Mouse (Mus musculus) heart, embryonic 14.5 days (tissue): ENCODE data around the gene Mat1a. TPM values are rescaled to one million over a fixed set of nuclear protein-coding genes. Genes with fewer than 3 reads are reported as not detected.

ENCODE experiments used
- ATAC-seq: fragments of 200-750 bp; cut with Nextera tagmentation; 2 replicates; pipeline ENCODE4 v1.8.0; 2017; ENCODE audit warnings: low read depth, moderate TSS enrichment; ENCODE audit not compliant: insufficient number of reproducible peaks, insufficient read depth, low FRiP score
- H3K27ac ChIP-seq, 2 experiments: fragments of 200-500 bp in 1 of 2; fragments of 300-500 bp in 1 of 2; sonication (generic) in 1 of 2; replicated peaks in 1 of 2; 2 replicates each; pipeline ENCODE4 v1.5.1; 2012 to 2014; ENCODE audit warnings: low read depth in 2 of 2, low read length in 2 of 2, control low read depth in 1 of 2, mild to moderate bottlenecking in 1 of 2, mixed read lengths in 1 of 2; ENCODE audit not compliant: control insufficient read depth in 1 of 2, insufficient read depth in 1 of 2
- H3K27me3 ChIP-seq: fragments of 300-500 bp; sonication (generic); 2 replicates; pipeline ENCODE4 v1.6.1; 2014; ENCODE audit warnings: mild to moderate bottlenecking, low read length, control low read depth; ENCODE audit not compliant: control insufficient read depth, insufficient read depth
- H3K36me3 ChIP-seq: fragments of 300-500 bp; sonication (generic); 2 replicates; pipeline ENCODE4 v1.6.1; 2014; ENCODE audit warnings: mild to moderate bottlenecking, control low read depth, low read length, mixed read lengths; ENCODE audit not compliant: control insufficient read depth, insufficient read depth
- H3K4me1 ChIP-seq, 2 experiments: fragments of 200-500 bp in 1 of 2; fragments of 300-500 bp in 1 of 2; sonication (generic) in 1 of 2; 2 replicates each; pipeline ENCODE4 v1.6.1; 2012 to 2014; ENCODE audit warnings: low read length in 2 of 2, control low read depth in 1 of 2, mixed read lengths in 1 of 2; ENCODE audit not compliant: control insufficient read depth in 2 of 2, insufficient read depth in 2 of 2
- H3K4me2 ChIP-seq: fragments of 300-500 bp; sonication (generic); 2 replicates; pipeline ENCODE4 v1.6.1; 2014; ENCODE audit warnings: mild to moderate bottlenecking, low read length
- H3K4me3 ChIP-seq, 2 experiments: fragments of 200-500 bp in 1 of 2; fragments of 300-500 bp in 1 of 2; sonication (generic) in 1 of 2; 2 replicates each; pipeline ENCODE4 v1.5.1; 2012 to 2014; ENCODE audit warnings: low read length in 2 of 2, mild to moderate bottlenecking in 2 of 2, control low read depth in 1 of 2, low read depth in 1 of 2, moderate library complexity in 1 of 2; ENCODE audit not compliant: control insufficient read depth in 1 of 2, insufficient read depth in 1 of 2
- H3K9ac ChIP-seq: fragments of 300-500 bp; sonication (generic); 2 replicates; pipeline ENCODE4 v1.6.1; 2014; ENCODE audit warnings: mild to moderate bottlenecking, low read length
- H3K9me3 ChIP-seq: fragments of 300-500 bp; sonication (generic); 2 replicates; pipeline ENCODE4 v1.6.1; 2016; ENCODE audit warnings: low read length, control low read depth; ENCODE audit not compliant: control insufficient read depth
- WGBS: fragments of 180-500 bp; shearing (Covaris S2); extraction: QIAGEN DNeasy Blood & Tissue Kit; methylation state at CpG from one replicate; pipeline ENCODE4 v1.1.7; 2014; 5-methylcytosine and 5-hydroxymethylcytosine counted together
- polyA plus RNA-seq: library from polyadenylated mRNA; unstranded; fragments of >200 nt; fragmentation: Nextera tagmentation; extraction: Ambion mirVana; gene quantifications from 2 replicates; pipeline ENCODE4 v1.2.1, GENCODE M21; 2014

The Mat1a gene
- polyA plus RNA-seq, 1 experiment from 2014 or later, result 0.63 TPM

DNA sequence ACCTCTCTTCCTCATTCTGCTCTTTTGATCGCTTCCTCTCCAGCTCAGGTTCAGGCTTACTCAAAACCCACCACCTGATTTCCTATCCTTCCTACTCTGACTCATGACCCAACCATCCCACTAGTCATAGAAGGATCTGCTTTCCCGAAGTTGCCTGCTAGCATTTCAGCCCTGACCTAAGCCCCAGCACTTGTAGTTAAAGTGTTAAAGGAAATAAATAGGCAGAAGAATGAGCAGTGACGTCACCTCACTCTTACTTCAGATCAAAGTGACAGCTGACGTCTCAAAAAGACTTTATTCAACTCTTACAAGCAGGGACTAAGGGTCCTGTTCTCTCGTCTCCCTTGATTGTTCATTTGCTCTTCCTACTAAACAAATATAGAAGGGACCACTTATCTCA lies 62.4 kb downstream of the Mat1a start:
- Histone ChIP-seq H3K4me2 (no peak overlapping the region), H3K4me3 (no peak overlapping the region), H3K27ac (no peak overlapping the region), H3K9me3 (no peaks in the 10 kb centered on the region), H3K9ac (no peak overlapping the region), H3K27me3 (no peaks in the 10 kb centered on the region), H3K4me1 (peaks cover 5 to 18% of the 10 kb centered on the region in 2 experiments; a peak in 3 of 4 replicates), H3K36me3 (no peaks in the 10 kb centered on the region)
- WGBS, result 26% methylated on average over 5 of the region's 5 CpGs
- no peak for ATAC-seq

DNA sequence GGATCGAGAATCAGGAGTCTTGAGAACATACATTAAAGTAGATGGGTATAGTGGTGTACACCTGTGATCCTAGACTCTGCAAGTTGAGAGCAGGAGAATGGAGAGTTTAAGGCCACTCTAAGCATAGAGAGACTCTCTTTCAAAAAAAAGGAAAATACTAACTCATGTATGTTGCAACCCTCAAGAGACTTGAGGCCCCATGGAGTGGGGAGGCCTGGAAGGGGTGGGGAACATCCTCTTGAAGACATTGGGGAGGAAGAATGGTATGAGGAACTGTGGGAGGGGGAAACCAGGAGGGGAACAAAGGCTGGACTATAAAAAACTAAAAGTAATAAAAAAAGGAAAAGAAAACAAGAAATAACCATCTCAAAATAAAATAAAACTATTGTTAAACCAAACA lies 63.7 kb downstream of the Mat1a start:
- Histone ChIP-seq H3K9ac (no peak overlapping the region), H3K9me3 (no peaks in the 10 kb centered on the region), H3K36me3 (no peaks in the 10 kb centered on the region), H3K27me3 (no peaks in the 10 kb centered on the region), H3K27ac (no peak overlapping the region), H3K4me1 (peaks cover 5 to 18% of the 10 kb centered on the region in 2 experiments; a peak in 3 of 4 replicates), H3K4me3 (no peak overlapping the region), H3K4me2 (no peak overlapping the region)
- WGBS, result 83% methylated on average over 1 of the region's 1 CpGs
- no peak for ATAC-seq

DNA sequence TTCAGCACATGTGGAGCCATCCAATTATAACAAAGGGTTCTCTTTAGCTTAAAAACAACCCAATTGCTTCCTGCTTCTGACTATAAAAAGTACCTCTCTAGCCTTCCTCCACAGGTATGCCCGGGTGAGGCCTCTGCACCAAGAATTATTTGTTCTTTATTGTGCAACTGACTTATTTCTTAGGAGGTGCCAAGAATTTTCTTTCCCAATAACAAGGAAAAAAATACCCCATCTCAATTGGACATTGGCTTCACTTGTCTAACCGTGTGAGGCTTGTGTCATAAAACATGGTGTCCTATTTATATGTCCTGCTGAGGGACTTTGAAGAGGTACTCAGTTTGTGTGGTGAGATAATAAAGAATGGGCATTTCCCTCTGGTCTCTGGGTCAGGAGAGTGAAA lies 65.7 kb downstream of the Mat1a start:
- H3K4me2 ChIP-seq, result no peak overlapping the region
- WGBS, result 82% methylated on average over 2 of the region's 2 CpGs
- H3K9me3 ChIP-seq, result no peaks in the 10 kb centered on the region
- no peak for ATAC-seq
- peaks cover 5 to 18% of the 10 kb centered on the region in 2 experiments; a peak in 3 of 4 replicates for H3K4me1 ChIP-seq
- no peaks in the 10 kb centered on the region for H3K27me3 ChIP-seq
- H3K9ac ChIP-seq, result no peak overlapping the region
- no peaks in the 10 kb centered on the region for H3K36me3 ChIP-seq
- H3K27ac ChIP-seq, result no peak overlapping the region
- H3K4me3 ChIP-seq, result no peak overlapping the region

Other genes starting within 250 kb of the Mat1a start
- 0.89 and 1.1 TPM in 2 replicates for gene Sh2d4b, start 211.8 kb upstream of the Mat1a start, polyA plus RNA-seq
- 43.4 and 45.2 TPM in 2 replicates for gene Tspan14, start 138.2 kb upstream of the Mat1a start, polyA plus RNA-seq
- gene Fam213a, start 91.2 kb upstream of the Mat1a start, polyA plus RNA-seq, result 42.2 and 46.7 TPM in 2 replicates
- gene Dydc2, start 35.8 kb upstream of the Mat1a start, polyA plus RNA-seq, result 0.26 and 0.34 TPM in 2 replicates
- 0.26 TPM in 1 of 2 replicates, not detected in the other for gene Dydc1, start 32.1 kb upstream of the Mat1a start, polyA plus RNA-seq
- gene Sftpa1, start 26.7 kb downstream of the Mat1a start, polyA plus RNA-seq, result 0.24 and 0.32 TPM in 2 replicates
- gene Mbl1, start 46.4 kb downstream of the Mat1a start, polyA plus RNA-seq, result not detected in 2 replicates
- gene Sftpd, start 80.1 kb downstream of the Mat1a start, polyA plus RNA-seq, result not detected in 2 replicates
- not detected in 2 replicates for gene Gm2832, start 173.8 kb downstream of the Mat1a start, polyA plus RNA-seq
- gene Gm5798, start 243.6 kb downstream of the Mat1a start, polyA plus RNA-seq, result not detected in 2 replicates